In genomic region chr13:37071390-37071789, GRCm38 (mm10) we compare ENCODE assay signal across 30 mouse cellular contexts. TPM values are rescaled to one million over a fixed set of nuclear protein-coding genes. Genes with fewer than 3 reads are reported as not detected.
DNase-seq lines count a peak whose midpoint lies in the region; ATAC-seq and TF ChIP-seq lines count a peak whose summit lies in the region.
"Had no signal": no experiment of that assay in that cellular context is flagged by ENCODE, and none has a peak within 500 bp of the region (broad histone marks: within the 10 kb centered on the region; RNA-seq: fewer than 3 reads in every experiment).

No protein-coding gene starts in this region.

- H3K4me3 ChIP-seq in heart, embryonic 10.5 days: no peak overlapping the region
- no peak overlapping the region for H3K4me3 ChIP-seq in C2C12 (ENCODE audit: insufficient read depth, poor library complexity, severe bottlenecking)
- H3K4me3 ChIP-seq in forebrain, embryonic 15.5 days: no peak overlapping the region
- H3K4me3 ChIP-seq: embryonic facial prominence, embryonic 12.5 days; embryonic facial prominence, embryonic 15.5 days; erythroblast, embryonic 14.5 days; forebrain, embryonic 12.5 days; heart, embryonic 12.5 days; heart, embryonic 15.5 days; hindbrain, embryonic 10.5 days; hindbrain, embryonic 13.5 days had no signal

- no peaks in the 10 kb centered on the region for H3K9me3 ChIP-seq in heart, embryonic 10.5 days
- no peaks in the 10 kb centered on the region for H3K9me3 ChIP-seq in forebrain, embryonic 15.5 days
- H3K9me3 ChIP-seq: embryonic facial prominence, embryonic 12.5 days; embryonic facial prominence, embryonic 15.5 days; forebrain, embryonic 12.5 days; heart, embryonic 12.5 days; heart, embryonic 15.5 days; hindbrain, embryonic 10.5 days; hindbrain, embryonic 13.5 days had no signal

- peak; percentile 41; the same call in 1 of the 2 replicates for ATAC-seq in megakaryocyte-erythroid progenitor cell, adult 5-6 weeks (replicated peaks; ENCODE audit: low FRiP score, low TSS enrichment, poor library complexity, severe bottlenecking)
- ATAC-seq in forebrain, embryonic 15.5 days (replicated peaks): no peak
- ATAC-seq in erythroblast, adult 5-6 weeks (replicated peaks; ENCODE audit: low FRiP score, poor library complexity, severe bottlenecking): no peak
- ATAC-seq: activated CD4-positive, CD25-positive, alpha-beta regulatory T cell, adult 4 months; forebrain, embryonic 16.5 days; hindbrain, embryonic 16.5 days; inflammation-experienced regulatory T-cells, adult 6 months had no signal

- no peak overlapping the region for H3K9ac ChIP-seq in forebrain, embryonic 15.5 days (replicated peaks)
- H3K9ac ChIP-seq: embryonic facial prominence, embryonic 12.5 days; embryonic facial prominence, embryonic 15.5 days; forebrain, embryonic 12.5 days; heart, embryonic 12.5 days; heart, embryonic 15.5 days; hindbrain, embryonic 13.5 days had no signal

- WGBS in heart, embryonic 10.5 days: 79% methylated on average over 3 of the region's 3 CpGs
- WGBS in forebrain, embryonic 15.5 days: 88% methylated on average over 3 of the region's 3 CpGs

- H3K27me3 ChIP-seq in heart, embryonic 10.5 days (ENCODE audit: insufficient read depth, poor library complexity, severe bottlenecking): no peaks in the 10 kb centered on the region
- no peaks in the 10 kb centered on the region for H3K27me3 ChIP-seq in C2C12 (ENCODE audit: control insufficient read depth, insufficient read depth, insufficient read length)
- H3K27me3 ChIP-seq in forebrain, embryonic 15.5 days: no peaks in the 10 kb centered on the region
- H3K27me3 ChIP-seq: embryonic facial prominence, embryonic 12.5 days; embryonic facial prominence, embryonic 15.5 days; forebrain, embryonic 12.5 days; heart, embryonic 12.5 days; heart, embryonic 15.5 days; hindbrain, embryonic 13.5 days had no signal

- H3K36me3 ChIP-seq in heart, embryonic 10.5 days: no peaks in the 10 kb centered on the region
- H3K36me3 ChIP-seq in C2C12 (ENCODE audit: control insufficient read depth, insufficient read depth): no peaks in the 10 kb centered on the region
- H3K36me3 ChIP-seq in forebrain, embryonic 15.5 days: no peaks in the 10 kb centered on the region
- H3K36me3 ChIP-seq: embryonic facial prominence, embryonic 12.5 days; embryonic facial prominence, embryonic 15.5 days; forebrain, embryonic 12.5 days; heart, embryonic 12.5 days; heart, embryonic 15.5 days; hindbrain, embryonic 10.5 days; hindbrain, embryonic 13.5 days had no signal

- H3K79me3 ChIP-seq in C2C12 (ENCODE audit: low read depth): no peaks in the 10 kb centered on the region

- H3K4me1 ChIP-seq in heart, embryonic 10.5 days: no peaks in the 10 kb centered on the region
- no peaks in the 10 kb centered on the region for H3K4me1 ChIP-seq in forebrain, embryonic 15.5 days
- H3K4me1 ChIP-seq: embryonic facial prominence, embryonic 12.5 days; embryonic facial prominence, embryonic 15.5 days; forebrain, embryonic 12.5 days; heart, embryonic 12.5 days; heart, embryonic 15.5 days; hindbrain, embryonic 10.5 days; hindbrain, embryonic 13.5 days had no signal

- H3K79me2 ChIP-seq in C2C12 (ENCODE audit: control insufficient read depth, insufficient read depth): no peaks in the 10 kb centered on the region

- no peak overlapping the region for H3K27ac ChIP-seq in heart, embryonic 10.5 days
- H3K27ac ChIP-seq in forebrain, embryonic 15.5 days (replicated peaks): no peak overlapping the region
- H3K27ac ChIP-seq: embryonic facial prominence, embryonic 12.5 days; embryonic facial prominence, embryonic 15.5 days; forebrain, embryonic 12.5 days; heart, embryonic 15.5 days; hindbrain, embryonic 10.5 days; hindbrain, embryonic 13.5 days had no signal

- TF ChIP-seq CTCF in C2C12 (IDR thresholded peaks at IDR 0.05; ENCODE audit: control insufficient read depth, insufficient read depth, insufficient read length): no peak

- DNase-seq in heart, adult 11 months: peak; percentile 74
- DNase-seq in heart, embryonic 10.5 days (ENCODE audit: low spot score): no peak
- DNase-seq in kidney, postnatal 14 days: peak; percentile 8
- no peak for DNase-seq in kidney, postnatal 25 days
- DNase-seq: adrenal gland, postnatal 10 days; cerebellum, adult 11 months; cerebellum, adult 2 months; cerebellum, adult 9-11 months; cerebellum, postnatal 25 days; gastrocnemius, postnatal 10 days; gastrocnemius, postnatal 36 days; heart, postnatal 10 days; heart, postnatal 36 days had no signal

- no peak overlapping the region for H3ac ChIP-seq in C2C12 (ENCODE audit: control insufficient read depth, insufficient read length, low read depth)

- no peak overlapping the region for H3K4me2 ChIP-seq in forebrain, embryonic 15.5 days (replicated peaks)
- H3K4me2 ChIP-seq: embryonic facial prominence, embryonic 12.5 days; embryonic facial prominence, embryonic 15.5 days; forebrain, embryonic 12.5 days; heart, embryonic 12.5 days; heart, embryonic 15.5 days; hindbrain, embryonic 13.5 days had no signal

TF ChIP-seq in C2C12, 6 proteins besides CTCF, POLR2A, EP300 and RAD21:
- no peak for TF ChIP-seq FOSL1 (IDR thresholded peaks at IDR 0.05; ENCODE audit: insufficient read depth, low read length, poor library complexity, severe bottlenecking)
- TF ChIP-seq MAX (IDR thresholded peaks at IDR 0.05): peak; percentile 57
- TF ChIP-seq MYOG (IDR thresholded peaks at IDR 0.05; ENCODE audit: control insufficient read depth, extremely low read depth, insufficient read length): no peak
- TF ChIP-seq USF1 (IDR thresholded peaks at IDR 0.05; ENCODE audit: low read depth): peak; percentile 60
- no peak for TF ChIP-seq CEBPB (IDR thresholded peaks at IDR 0.05; ENCODE audit: low read depth)
- peak; percentile 81 for TF ChIP-seq MYOD1 (IDR thresholded peaks at IDR 0.05; ENCODE audit: control insufficient read depth, insufficient read length, low read depth)

RNA-seq across cellular contexts. Expression of gene F13a1, which starts 21.3 kb away (rescaled TPM):
- polyA plus RNA-seq in heart, embryonic 10.5 days (2016; fragmentation: Nextera tagmentation; extraction: Ambion mirVana): 1.2 and 2.6 TPM in 2 replicates
- polyA plus RNA-seq in C2C12 (2012; fragmentation: generic; extraction: Trizol): 0.01 TPM
- 0.17 and 1.0 TPM in 2 replicates for total RNA-seq in megakaryocyte-erythroid progenitor cell, adult 5-6 weeks (2014; fragmentation: Nextera tagmentation)
- total RNA-seq in megakaryocyte-erythroid progenitor cell, adult 5-6 weeks (2017): 0.53 and 0.94 TPM in 2 replicates
- 10.2 and 11.8 TPM in 2 replicates for polyA plus RNA-seq in forebrain, embryonic 15.5 days (2015; fragmentation: Nextera tagmentation; extraction: Ambion mirVana)
- 52.6 and 61.2 TPM in 2 replicates for total RNA-seq in erythroblast, adult 5-6 weeks (2015; ENCODE audit: low replicate concordance)
- total RNA-seq in erythroblast, adult 5-6 weeks (2017; ENCODE audit: low replicate concordance): 62.8 and 65.1 TPM in 2 replicates
- total RNA-seq: ES-E14 had no signal

Comparison
In these comparisons a context has a peak if more than half of its experiments do, and no peak if none do; other contexts are left out.
1. DNase-seq: peak in heart, adult 11 months (single experiment) and kidney, postnatal 14 days (single experiment); none in heart, embryonic 10.5 days (single experiment) and kidney, postnatal 25 days (0 of 2).